Mouse (Mus musculus): ENCODE measurements around the gene AC140267.1.

DNA sequence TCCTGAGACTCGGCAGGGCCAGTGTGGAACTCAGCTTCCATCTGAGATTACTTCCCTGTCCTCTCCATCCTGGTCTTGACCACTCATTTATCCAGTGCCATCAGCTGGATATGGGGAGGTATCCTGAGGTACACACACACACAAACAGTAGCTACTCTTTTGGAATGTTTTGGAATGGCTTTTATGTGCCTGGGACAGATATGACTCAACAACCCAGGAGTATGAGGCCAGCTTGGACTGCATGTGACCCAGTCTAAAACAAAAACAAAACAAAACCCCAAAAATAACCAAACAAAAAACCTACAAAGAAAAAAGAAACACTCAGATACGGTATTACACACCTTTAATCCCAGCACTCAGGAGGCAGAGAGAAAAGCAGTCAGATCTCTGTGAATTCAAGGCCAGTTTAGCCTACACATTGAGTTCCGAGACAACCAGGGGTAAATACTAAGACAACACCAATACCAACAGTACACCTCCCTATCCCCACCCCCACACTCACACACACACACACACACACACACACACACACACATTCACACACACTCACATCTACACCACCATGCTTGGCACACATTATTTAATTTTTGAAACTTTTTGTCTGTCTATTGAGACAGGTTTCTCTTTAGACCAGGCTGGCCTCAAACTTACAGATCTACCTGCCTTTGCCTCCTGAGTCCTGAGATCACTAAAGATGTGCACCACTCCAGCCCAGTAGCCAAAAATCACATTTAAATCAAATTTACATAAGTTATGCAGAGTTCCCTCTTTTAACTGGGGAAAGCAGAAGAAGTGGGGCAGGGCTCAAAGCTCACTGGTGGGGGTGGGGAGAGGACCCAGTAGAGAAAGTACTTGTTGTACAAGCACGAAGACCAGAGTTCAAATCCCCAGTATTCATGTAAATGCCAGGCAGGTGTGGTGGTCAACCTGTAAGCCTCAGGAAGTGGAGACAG lies 15.7 kb upstream of the AC140267.1 start:
- no peak for TF ChIP-seq GATA1 (IDR thresholded peaks at IDR 0.05; ENCODE audit: low read length)
- TF ChIP-seq TAL1 (IDR thresholded peaks at IDR 0.05; ENCODE audit: low read length), result no peak

Data from erythroblast, embryonic 14.5 days (primary cell).